Mouse (Mus musculus): ENCODE results near the gene Cep170b. TPM values are rescaled to one million over a fixed set of nuclear protein-coding genes. Genes with fewer than 3 reads are reported as not detected.
A peak's percentile ranks its signal among the peaks of the same experiment; 100 is the strongest.

Gene Cep170b
- total RNA-seq, 2 experiments from 2014 or later = 10.9 to 14.4 TPM

GRCm38 (mm10) chr12:112696806-112697425 lies 23.3 kb upstream of the Cep170b start:
- intact Hi-C loops (cut with DNase I; ENCODE audit: low total_unique reads) = no loop called here
- no peak for DNase-seq

- peak; percentile 41 for DNase-seq
- intact Hi-C loops (cut with DNase I; ENCODE audit: low total_unique reads) = no loop called here
Measured at GRCm38 (mm10) chr12:112700522-112700921, 19.7 kb upstream of the Cep170b start.

GRCm38 (mm10) chr12:112702374-112703320 lies 17.6 kb upstream of the Cep170b start:
- intact Hi-C loops (cut with DNase I; ENCODE audit: low total_unique reads) = no loop called here
- no peak for DNase-seq

GRCm38 (mm10) chr12:112706704-112707572 lies 13.3 kb upstream of the Cep170b start:
- intact Hi-C loops (cut with DNase I; ENCODE audit: low total_unique reads) = loop anchor here (2.0 kb wide), 2 partner anchors 28 to 54 kb away; partner anchors contain the start of gene Zbtb42
- DNase-seq = peak; percentile 89

- intact Hi-C loops (cut with DNase I; ENCODE audit: low total_unique reads) = loop anchor here (2.0 kb wide), 2 partner anchors 29 to 55 kb away; partner anchors contain the start of gene Zbtb42
- no peak for DNase-seq
Measured at GRCm38 (mm10) chr12:112707573-112707869, 12.7 kb upstream of the Cep170b start.

GRCm38 (mm10) chr12:112713984-112714383 lies 6.3 kb upstream of the Cep170b start:
- DNase-seq = no peak
- intact Hi-C loops (cut with DNase I; ENCODE audit: low total_unique reads) = no loop called here

- intact Hi-C loops (cut with DNase I; ENCODE audit: low total_unique reads) = no loop called here
- peak; percentile 44 for DNase-seq
Measured at GRCm38 (mm10) chr12:112717140-112717539, 3.1 kb upstream of the Cep170b start.

- no peak for DNase-seq
- intact Hi-C loops (cut with DNase I; ENCODE audit: low total_unique reads) = no loop called here
Measured at GRCm38 (mm10) chr12:112718995-112719394, 1.3 kb upstream of the Cep170b start.

GRCm38 (mm10) chr12:112720890-112721423 lies 702 bp downstream of the Cep170b start:
- intact Hi-C loops (cut with DNase I; ENCODE audit: low total_unique reads) = no loop called here
- DNase-seq = no peak

GRCm38 (mm10) chr12:112721424-112722239 lies 1.4 kb downstream of the Cep170b start:
- intact Hi-C loops (cut with DNase I; ENCODE audit: low total_unique reads) = no loop called here
- DNase-seq = no peak

GRCm38 (mm10) chr12:112722240-112723027 lies 2.2 kb downstream of the Cep170b start:
- intact Hi-C loops (cut with DNase I; ENCODE audit: low total_unique reads) = no loop called here
- peak; percentile 64 for DNase-seq

- DNase-seq = no peak
- intact Hi-C loops (cut with DNase I; ENCODE audit: low total_unique reads) = no loop called here
Measured at GRCm38 (mm10) chr12:112723028-112723330, 2.7 kb downstream of the Cep170b start.

GRCm38 (mm10) chr12:112723445-112723844 lies 3.2 kb downstream of the Cep170b start:
- intact Hi-C loops (cut with DNase I; ENCODE audit: low total_unique reads) = no loop called here
- DNase-seq = no peak

GRCm38 (mm10) chr12:112724077-112724805 lies 4.0 kb downstream of the Cep170b start:
- peak; percentile 63 for DNase-seq
- intact Hi-C loops (cut with DNase I; ENCODE audit: low total_unique reads) = no loop called here

GRCm38 (mm10) chr12:112727801-112728200 lies 7.5 kb downstream of the Cep170b start:
- no peak for DNase-seq
- intact Hi-C loops (cut with DNase I; ENCODE audit: low total_unique reads) = no loop called here

GRCm38 (mm10) chr12:112730808-112731207 lies 10.6 kb downstream of the Cep170b start:
- intact Hi-C loops (cut with DNase I; ENCODE audit: low total_unique reads) = no loop called here
- no peak for DNase-seq

- intact Hi-C loops (cut with DNase I; ENCODE audit: low total_unique reads) = no loop called here
- DNase-seq = no peak
Measured at GRCm38 (mm10) chr12:112732591-112732990, 12.3 kb downstream of the Cep170b start.
